Mouse (Mus musculus) liver, embryonic 12.5 days (tissue): Measurements from ENCODE around the gene Dync2li1. TPM values are rescaled to one million over a fixed set of nuclear protein-coding genes. Genes with fewer than 3 reads are reported as not detected.

Experiments used
- ATAC-seq: fragments of 200-750 bp; cut with Nextera tagmentation; 2 replicates; pipeline ENCODE4 v1.8.0; 2017; ENCODE audit warnings: moderate number of reproducible peaks, mild to moderate bottlenecking, moderate library complexity
- H3K27ac ChIP-seq: fragments of 300-500 bp; sonication (generic); 2 replicates; pipeline ENCODE4 v1.5.1; 2016; ENCODE audit warnings: mild to moderate bottlenecking
- H3K27me3 ChIP-seq: fragments of 300-500 bp; sonication (generic); replicated peaks from 2 replicates; pipeline ENCODE4 v1.6.1; 2016; ENCODE audit warnings: mild to moderate bottlenecking, moderate library complexity
- H3K36me3 ChIP-seq: fragments of 300-500 bp; sonication (generic); 2 replicates; pipeline ENCODE4 v1.6.1; 2016; ENCODE audit warnings: mild to moderate bottlenecking, moderate library complexity
- H3K4me1 ChIP-seq: fragments of 300-500 bp; sonication (generic); 2 replicates; pipeline ENCODE4 v1.6.1; 2016
- H3K4me2 ChIP-seq: fragments of 300-500 bp; sonication (generic); 2 replicates; pipeline ENCODE4 v1.6.1; 2016; ENCODE audit warnings: mild to moderate bottlenecking, moderate library complexity
- H3K4me3 ChIP-seq: fragments of 300-500 bp; sonication (generic); 2 replicates; pipeline ENCODE4 v1.5.1; 2016; ENCODE audit warnings: mild to moderate bottlenecking, moderate library complexity
- H3K9ac ChIP-seq: fragments of 300-500 bp; sonication (generic); 2 replicates; pipeline ENCODE4 v1.6.1; 2016; ENCODE audit warnings: mild to moderate bottlenecking, moderate library complexity
- H3K9me3 ChIP-seq: fragments of 300-500 bp; sonication (generic); replicated peaks from 2 replicates; pipeline ENCODE4 v1.6.1; 2016; ENCODE audit warnings: mild to moderate bottlenecking, moderate library complexity
- WGBS: fragments of 180-500 bp; shearing (Covaris S2); methylation state at CpG from one replicate; pipeline ENCODE4 v1.1.7; 2016; ENCODE audit not compliant: insufficient replicate concordance; 5-methylcytosine and 5-hydroxymethylcytosine counted together
- polyA plus RNA-seq: library from polyadenylated mRNA; unstranded; fragments of >200 nt; fragmentation: Nextera tagmentation; extraction: Ambion mirVana; gene quantifications from 2 replicates; pipeline ENCODE4 v1.2.1, GENCODE M21; 2016

Dync2li1 gene
- polyA plus RNA-seq, 1 experiment from 2014 or later = 3.3 TPM

- no peaks in the 10 kb centered on the region for H3K9me3 ChIP-seq
- H3K27me3 ChIP-seq = no peaks in the 10 kb centered on the region
- no peak overlapping the region for H3K4me3 ChIP-seq
- no peaks in the 10 kb centered on the region for H3K36me3 ChIP-seq
- 60% methylated on average over 5 of the region's 5 CpGs for WGBS
- no peak overlapping the region for H3K27ac ChIP-seq
- H3K4me2 ChIP-seq = no peak overlapping the region
- H3K9ac ChIP-seq = no peak overlapping the region
- no peaks in the 10 kb centered on the region for H3K4me1 ChIP-seq
- no peak for ATAC-seq
Measured at GRCm38 (mm10) chr17:84656205-84656604, 29.9 kb downstream of the Dync2li1 start.

- Histone ChIP-seq H3K4me3 (no peak overlapping the region), H3K4me1 (no peaks in the 10 kb centered on the region), H3K4me2 (no peak overlapping the region), H3K36me3 (no peaks in the 10 kb centered on the region), H3K9ac (no peak overlapping the region), H3K27ac (no peak overlapping the region), H3K9me3 (no peaks in the 10 kb centered on the region), H3K27me3 (no peaks in the 10 kb centered on the region)
- WGBS = 72% methylated on average over 19 of the region's 19 CpGs
- no peak for ATAC-seq
Measured at GRCm38 (mm10) chr17:84656653-84657421, 30.5 kb downstream of the Dync2li1 start.

- Histone ChIP-seq H3K4me3 (no peak overlapping the region), H3K4me1 (no peaks in the 10 kb centered on the region), H3K4me2 (no peak overlapping the region), H3K9me3 (no peaks in the 10 kb centered on the region), H3K27ac (no peak overlapping the region), H3K36me3 (no peaks in the 10 kb centered on the region), H3K9ac (no peak overlapping the region), H3K27me3 (no peaks in the 10 kb centered on the region)
- 68% methylated on average over 3 of the region's 3 CpGs for WGBS
- ATAC-seq = no peak
Measured at GRCm38 (mm10) chr17:84657422-84657732, 31.1 kb downstream of the Dync2li1 start.

GRCm38 (mm10) chr17:84657782-84658181, 31.5 kb downstream of the Dync2li1 start:
- H3K9ac ChIP-seq = no peak overlapping the region
- no peaks in the 10 kb centered on the region for H3K9me3 ChIP-seq
- ATAC-seq = no peak
- no peak overlapping the region for H3K27ac ChIP-seq
- no peaks in the 10 kb centered on the region for H3K4me1 ChIP-seq
- H3K27me3 ChIP-seq = no peaks in the 10 kb centered on the region
- H3K4me2 ChIP-seq = no peak overlapping the region
- no peaks in the 10 kb centered on the region for H3K36me3 ChIP-seq
- 63% methylated on average over 7 of the region's 7 CpGs for WGBS
- no peak overlapping the region for H3K4me3 ChIP-seq

- Histone ChIP-seq H3K27me3 (no peaks in the 10 kb centered on the region), H3K36me3 (no peaks in the 10 kb centered on the region), H3K9ac (no peak overlapping the region), H3K9me3 (no peaks in the 10 kb centered on the region), H3K4me3 (no peak overlapping the region), H3K4me2 (no peak overlapping the region), H3K4me1 (no peaks in the 10 kb centered on the region), H3K27ac (no peak overlapping the region)
- ATAC-seq = no peak
- 53% methylated on average over 5 of the region's 5 CpGs for WGBS
Measured at GRCm38 (mm10) chr17:84658195-84658594, 31.9 kb downstream of the Dync2li1 start.

GRCm38 (mm10) chr17:84658951-84659350, 32.7 kb downstream of the Dync2li1 start:
- no peak overlapping the region for H3K4me3 ChIP-seq
- no peaks in the 10 kb centered on the region for H3K9me3 ChIP-seq
- no peak overlapping the region for H3K27ac ChIP-seq
- no peaks in the 10 kb centered on the region for H3K27me3 ChIP-seq
- no peaks in the 10 kb centered on the region for H3K36me3 ChIP-seq
- H3K9ac ChIP-seq = no peak overlapping the region
- 71% methylated on average over 8 of the region's 8 CpGs for WGBS
- no peaks in the 10 kb centered on the region for H3K4me1 ChIP-seq
- no peak for ATAC-seq
- H3K4me2 ChIP-seq = no peak overlapping the region

GRCm38 (mm10) chr17:84665053-84665452, 38.8 kb downstream of the Dync2li1 start:
- no peak for ATAC-seq
- Histone ChIP-seq H3K9ac (no peak overlapping the region), H3K4me2 (no peak overlapping the region), H3K27me3 (peaks cover 8% of the 10 kb centered on the region; the same call in 1 of the 2 replicates), H3K4me3 (no peak overlapping the region), H3K36me3 (no peaks in the 10 kb centered on the region), H3K4me1 (no peaks in the 10 kb centered on the region), H3K27ac (no peak overlapping the region), H3K9me3 (no peaks in the 10 kb centered on the region)
- WGBS = 65% methylated on average over 10 of the region's 10 CpGs

GRCm38 (mm10) chr17:84665691-84666090, 39.4 kb downstream of the Dync2li1 start:
- Histone ChIP-seq H3K4me3 (no peak overlapping the region), H3K27me3 (peaks cover 8% of the 10 kb centered on the region; the same call in 1 of the 2 replicates), H3K4me2 (no peak overlapping the region), H3K4me1 (no peaks in the 10 kb centered on the region), H3K9me3 (no peaks in the 10 kb centered on the region), H3K36me3 (no peaks in the 10 kb centered on the region), H3K27ac (no peak overlapping the region), H3K9ac (no peak overlapping the region)
- ATAC-seq = no peak
- 27% methylated on average over 9 of the region's 9 CpGs for WGBS

GRCm38 (mm10) chr17:84667848-84668247, 41.6 kb downstream of the Dync2li1 start:
- Histone ChIP-seq H3K4me3 (no peak overlapping the region), H3K27ac (no peak overlapping the region), H3K4me1 (no peaks in the 10 kb centered on the region), H3K9ac (no peak overlapping the region), H3K4me2 (no peak overlapping the region), H3K27me3 (peaks cover 12% of the 10 kb centered on the region; the same call in 1 of the 2 replicates), H3K9me3 (no peaks in the 10 kb centered on the region), H3K36me3 (no peaks in the 10 kb centered on the region)
- ATAC-seq = no peak
- 77% methylated on average over 3 of the region's 3 CpGs for WGBS

- ATAC-seq = no peak
Measured at GRCm38 (mm10) chr17:84672376-84673369, 46.4 kb downstream of the Dync2li1 start.

GRCm38 (mm10) chr17:84674048-84674447, 47.8 kb downstream of the Dync2li1 start:
- no peak for ATAC-seq
- Histone ChIP-seq H3K27me3 (peaks cover 37% of the 10 kb centered on the region), H3K4me3 (no peak overlapping the region), H3K36me3 (no peaks in the 10 kb centered on the region), H3K27ac (no peak overlapping the region), H3K9me3 (no peaks in the 10 kb centered on the region), H3K9ac (no peak overlapping the region), H3K4me2 (no peak overlapping the region), H3K4me1 (no peaks in the 10 kb centered on the region)
- 52% methylated on average over 7 of the region's 7 CpGs for WGBS

More at GRCm38 (mm10) chr17:84672376-84673369, 46.4 kb downstream of the Dync2li1 start:
- Histone ChIP-seq H3K36me3 (no peaks in the 10 kb centered on the region), H3K27ac (no peak overlapping the region), H3K4me2 (no peak overlapping the region), H3K27me3 (peaks cover 42% of the 10 kb centered on the region), H3K9ac (no peak overlapping the region), H3K9me3 (no peaks in the 10 kb centered on the region), H3K4me3 (no peak overlapping the region), H3K4me1 (no peaks in the 10 kb centered on the region)
- WGBS = 59% methylated on average over 16 of the region's 16 CpGs

GRCm38 (mm10) chr17:84675204-84675603, 48.9 kb downstream of the Dync2li1 start:
- H3K4me1 ChIP-seq = no peaks in the 10 kb centered on the region
- H3K9me3 ChIP-seq = no peaks in the 10 kb centered on the region
- H3K4me2 ChIP-seq = no peak overlapping the region
- H3K9ac ChIP-seq = no peak overlapping the region
- H3K4me3 ChIP-seq = no peak overlapping the region
- H3K36me3 ChIP-seq = no peaks in the 10 kb centered on the region
- 49% methylated on average over 4 of the region's 4 CpGs for WGBS
- no peak for ATAC-seq
- H3K27me3 ChIP-seq = peaks cover 37% of the 10 kb centered on the region
- no peak overlapping the region for H3K27ac ChIP-seq
